Mouse (Mus musculus): ENCODE results near the gene Tnpo3. TPM values are rescaled to one million over a fixed set of nuclear protein-coding genes. Genes with fewer than 3 reads are reported as not detected.

Gene Tnpo3
- polyA plus RNA-seq, 1 experiment from 2014 or later, result 93.2 TPM

GRCm38 (mm10) chr6:29537221-29537620, 72.5 kb downstream of the Tnpo3 start:
- no peak for ATAC-seq (replicated peaks)
- no peak overlapping the region for H3K4me3 ChIP-seq
- WGBS, result 82% methylated on average over 3 of the region's 3 CpGs

GRCm38 (mm10) chr6:29536651-29537193, 73.0 kb downstream of the Tnpo3 start:
- no peak for ATAC-seq (replicated peaks)
- 69% methylated on average over 4 of the region's 4 CpGs for WGBS
- H3K9me3 ChIP-seq, result no peaks in the 10 kb centered on the region

More at GRCm38 (mm10) chr6:29537221-29537620, 72.5 kb downstream of the Tnpo3 start:
- Histone ChIP-seq H3K27me3 (replicated peaks) (no peaks in the 10 kb centered on the region), H3K9me3 (no peaks in the 10 kb centered on the region), H3K9ac (no peak overlapping the region), H3K4me1 (no peaks in the 10 kb centered on the region), H3K27ac (no peak overlapping the region), H3K4me2 (no peak overlapping the region), H3K36me3 (replicated peaks) (peaks cover 12% of the 10 kb centered on the region)

GRCm38 (mm10) chr6:29535316-29535715, 74.4 kb downstream of the Tnpo3 start:
- Histone ChIP-seq H3K27me3 (replicated peaks) (peaks cover 9% of the 10 kb centered on the region), H3K9me3 (no peaks in the 10 kb centered on the region), H3K9ac (no peak overlapping the region), H3K4me2 (no peak overlapping the region), H3K4me3 (no peak overlapping the region), H3K36me3 (replicated peaks) (no peaks in the 10 kb centered on the region; the same call in 1 of the 2 replicates), H3K4me1 (no peaks in the 10 kb centered on the region), H3K27ac (no peak overlapping the region)
- WGBS, result 70% methylated on average over 6 of the region's 6 CpGs
- ATAC-seq (replicated peaks), result no peak

More at GRCm38 (mm10) chr6:29536651-29537193, 73.0 kb downstream of the Tnpo3 start:
- Histone ChIP-seq H3K4me3 (no peak overlapping the region), H3K4me1 (no peaks in the 10 kb centered on the region), H3K27ac (no peak overlapping the region), H3K36me3 (replicated peaks) (peaks cover 7% of the 10 kb centered on the region), H3K4me2 (no peak overlapping the region), H3K9ac (no peak overlapping the region), H3K27me3 (replicated peaks) (no peaks in the 10 kb centered on the region)

GRCm38 (mm10) chr6:29530050-29530449, 79.6 kb downstream of the Tnpo3 start:
- Histone ChIP-seq H3K4me3 (no peak overlapping the region), H3K9ac (no peak overlapping the region), H3K27me3 (replicated peaks) (peaks cover 38% of the 10 kb centered on the region), H3K36me3 (replicated peaks) (no peaks in the 10 kb centered on the region), H3K9me3 (no peaks in the 10 kb centered on the region), H3K27ac (no peak overlapping the region), H3K4me2 (no peak overlapping the region), H3K4me1 (peaks cover 17% of the 10 kb centered on the region)
- WGBS, result 60% methylated on average over 4 of the region's 4 CpGs
- ATAC-seq (replicated peaks), result no peak

- 43% methylated on average over 2 of the region's 2 CpGs for WGBS
- H3K9ac ChIP-seq, result no peak overlapping the region
These were observed 80.3 kb downstream of the Tnpo3 start for GRCm38 (mm10) chr6:29529444-29529820.

GRCm38 (mm10) chr6:29528561-29529443, 80.9 kb downstream of the Tnpo3 start:
- Histone ChIP-seq H3K27me3 (replicated peaks) (peaks cover 45% of the 10 kb centered on the region), H3K27ac (no peak overlapping the region), H3K36me3 (replicated peaks) (no peaks in the 10 kb centered on the region), H3K9me3 (no peaks in the 10 kb centered on the region), H3K4me3 (no peak overlapping the region), H3K4me2 (no peak overlapping the region), H3K9ac (no peak overlapping the region), H3K4me1 (peaks cover 17% of the 10 kb centered on the region)
- ATAC-seq (replicated peaks), result no peak
- 31% methylated on average over 13 of the region's 13 CpGs for WGBS

More at GRCm38 (mm10) chr6:29529444-29529820, 80.3 kb downstream of the Tnpo3 start:
- Histone ChIP-seq H3K27me3 (replicated peaks) (peaks cover 39% of the 10 kb centered on the region), H3K9me3 (no peaks in the 10 kb centered on the region), H3K27ac (no peak overlapping the region), H3K4me1 (peaks cover 17% of the 10 kb centered on the region), H3K4me2 (no peak overlapping the region), H3K4me3 (no peak overlapping the region), H3K36me3 (replicated peaks) (no peaks in the 10 kb centered on the region)
- no peak for ATAC-seq (replicated peaks)

GRCm38 (mm10) chr6:29528165-29528505, 81.6 kb downstream of the Tnpo3 start:
- H3K27ac ChIP-seq, result no peak overlapping the region
- peaks cover 46% of the 10 kb centered on the region for H3K27me3 ChIP-seq (replicated peaks)
- H3K9me3 ChIP-seq, result no peaks in the 10 kb centered on the region
- H3K36me3 ChIP-seq (replicated peaks), result no peaks in the 10 kb centered on the region
- no peak overlapping the region for H3K9ac ChIP-seq
- peaks cover 17% of the 10 kb centered on the region for H3K4me1 ChIP-seq
- 16% methylated on average over 8 of the region's 8 CpGs for WGBS
- no peak overlapping the region for H3K4me2 ChIP-seq
- no peak for ATAC-seq (replicated peaks)
- no peak overlapping the region for H3K4me3 ChIP-seq

- no peaks in the 10 kb centered on the region for H3K36me3 ChIP-seq (replicated peaks)
- peaks cover 17% of the 10 kb centered on the region for H3K4me1 ChIP-seq
- ATAC-seq (replicated peaks), result no peak
- no peak overlapping the region for H3K27ac ChIP-seq
- H3K9ac ChIP-seq, result no peak overlapping the region
- H3K9me3 ChIP-seq, result no peaks in the 10 kb centered on the region
- H3K4me2 ChIP-seq, result peak overlapping the region; percentile 96
- WGBS, result 4% methylated on average over 33 of the region's 34 CpGs
- peak overlapping the region; percentile 46; the same call in 1 of the 2 replicates for H3K4me3 ChIP-seq
- H3K27me3 ChIP-seq (replicated peaks), result peaks cover 46% of the 10 kb centered on the region
These were observed 82.1 kb downstream of the Tnpo3 start for GRCm38 (mm10) chr6:29527361-29528164.

GRCm38 (mm10) chr6:29526281-29527251, 83.1 kb downstream of the Tnpo3 start, which contains the start of gene Irf5:
Gene Irf5 (plus strand): TSS chr6:29526625.
- WGBS, result under 1% methylated on average over 83 of the region's 96 CpGs
- H3K9ac ChIP-seq, result peak within 1 kb of the TSS; percentile 31
- peak within 1 kb of the TSS; percentile 96 for H3K4me2 ChIP-seq
- no peak within 1 kb of the TSS for H3K27ac ChIP-seq
- H3K27me3 ChIP-seq (replicated peaks), result peaks cover 46% of the 10 kb centered on the region
- H3K36me3 ChIP-seq (replicated peaks), result no peaks in the 10 kb centered on the region
- no peaks in the 10 kb centered on the region for H3K9me3 ChIP-seq
- ATAC-seq (replicated peaks), result peak; percentile 53
- peaks cover 17% of the 10 kb centered on the region for H3K4me1 ChIP-seq
- H3K4me3 ChIP-seq, result peak within 1 kb of the TSS; percentile 46

GRCm38 (mm10) chr6:29525256-29525655, 84.4 kb downstream of the Tnpo3 start:
- Histone ChIP-seq H3K27ac (no peak overlapping the region), H3K27me3 (replicated peaks) (peaks cover 36% of the 10 kb centered on the region), H3K4me2 (no peak overlapping the region), H3K36me3 (replicated peaks) (no peaks in the 10 kb centered on the region), H3K9me3 (no peaks in the 10 kb centered on the region), H3K4me1 (peaks cover 17% of the 10 kb centered on the region), H3K4me3 (no peak overlapping the region), H3K9ac (no peak overlapping the region)
- no peak for ATAC-seq (replicated peaks)
- WGBS, result 67% methylated on average over 6 of the region's 6 CpGs

GRCm38 (mm10) chr6:29524034-29524489, 85.6 kb downstream of the Tnpo3 start:
- ATAC-seq (replicated peaks), result no peak
- Histone ChIP-seq H3K4me1 (peaks cover 17% of the 10 kb centered on the region), H3K4me2 (no peak overlapping the region), H3K27me3 (replicated peaks) (peaks cover 24% of the 10 kb centered on the region), H3K9me3 (no peaks in the 10 kb centered on the region), H3K36me3 (replicated peaks) (no peaks in the 10 kb centered on the region), H3K27ac (no peak overlapping the region), H3K9ac (no peak overlapping the region), H3K4me3 (no peak overlapping the region)
- 68% methylated on average over 6 of the region's 6 CpGs for WGBS
